Mouse (Mus musculus) CD4-positive, CD25-positive, alpha-beta regulatory T cell, adult 4 months (primary cell): ENCODE data around the gene Gm6993. TPM values are rescaled to one million over a fixed set of nuclear protein-coding genes. Genes with fewer than 3 reads are reported as not detected.

ENCODE experiments used
- ATAC-seq: one replicate; pipeline ENCODE4 v1.8.0; 2017
- polyA plus RNA-seq, 2 experiments: library from polyadenylated mRNA; unstranded; fragments of 100-300 nt; shearing (Covaris generic); gene quantifications; one replicate each; pipeline ENCODE4 v1.2.1; 2017

The Gm6993 gene
- polyA plus RNA-seq, 2 experiments from 2014 or later = not detected

GRCm38 (mm10) chr12:31241595-31242342 lies 1.2 kb downstream of the Gm6993 start:
- no peak for ATAC-seq

GRCm38 (mm10) chr12:31244001-31244400 lies 3.4 kb downstream of the Gm6993 start:
- no peak for ATAC-seq

- ATAC-seq = no peak
These were observed 4.1 kb downstream of the Gm6993 start for GRCm38 (mm10) chr12:31244691-31245090.

GRCm38 (mm10) chr12:31246153-31246552 lies 5.6 kb downstream of the Gm6993 start:
- no peak for ATAC-seq

- ATAC-seq = no peak
These were observed 6.0 kb downstream of the Gm6993 start for GRCm38 (mm10) chr12:31246615-31247014.

- no peak for ATAC-seq
These were observed 7.6 kb downstream of the Gm6993 start for GRCm38 (mm10) chr12:31248165-31248564.

GRCm38 (mm10) chr12:31248681-31249080 lies 8.1 kb downstream of the Gm6993 start:
- no peak for ATAC-seq

GRCm38 (mm10) chr12:31252259-31252658 lies 11.7 kb downstream of the Gm6993 start:
- no peak for ATAC-seq

GRCm38 (mm10) chr12:31254978-31255377 lies 14.4 kb downstream of the Gm6993 start:
- no peak for ATAC-seq

- ATAC-seq = no peak
These were observed 15.7 kb downstream of the Gm6993 start for GRCm38 (mm10) chr12:31256121-31256903.

GRCm38 (mm10) chr12:31261882-31262281 lies 21.3 kb downstream of the Gm6993 start:
- no peak for ATAC-seq

GRCm38 (mm10) chr12:31263921-31264320 lies 23.4 kb downstream of the Gm6993 start:
- ATAC-seq = no peak

GRCm38 (mm10) chr12:31265005-31265721 lies 24.6 kb downstream of the Gm6993 start, which contains the start of gene Lamb1:
Gene Lamb1, plus strand, starts transcription at chr12:31265234.
- ATAC-seq = no peak

- no peak for ATAC-seq
These were observed 25.3 kb downstream of the Gm6993 start for GRCm38 (mm10) chr12:31265722-31266431.

GRCm38 (mm10) chr12:31266686-31267085 lies 26.1 kb downstream of the Gm6993 start:
- no peak for ATAC-seq

- no peak for ATAC-seq
These were observed 26.8 kb downstream of the Gm6993 start for GRCm38 (mm10) chr12:31267363-31267762.

- no peak for ATAC-seq
These were observed 27.7 kb downstream of the Gm6993 start for GRCm38 (mm10) chr12:31268315-31268714.

GRCm38 (mm10) chr12:31269020-31269597 lies 28.5 kb downstream of the Gm6993 start:
- ATAC-seq = no peak

GRCm38 (mm10) chr12:31270361-31270760 lies 29.8 kb downstream of the Gm6993 start:
- no peak for ATAC-seq

GRCm38 (mm10) chr12:31270776-31271175 lies 30.2 kb downstream of the Gm6993 start:
- ATAC-seq = no peak

- no peak for ATAC-seq
These were observed 30.9 kb downstream of the Gm6993 start for GRCm38 (mm10) chr12:31271361-31272011.
